Mouse (Mus musculus): Measurements from ENCODE around the gene Hhex.

DNA sequence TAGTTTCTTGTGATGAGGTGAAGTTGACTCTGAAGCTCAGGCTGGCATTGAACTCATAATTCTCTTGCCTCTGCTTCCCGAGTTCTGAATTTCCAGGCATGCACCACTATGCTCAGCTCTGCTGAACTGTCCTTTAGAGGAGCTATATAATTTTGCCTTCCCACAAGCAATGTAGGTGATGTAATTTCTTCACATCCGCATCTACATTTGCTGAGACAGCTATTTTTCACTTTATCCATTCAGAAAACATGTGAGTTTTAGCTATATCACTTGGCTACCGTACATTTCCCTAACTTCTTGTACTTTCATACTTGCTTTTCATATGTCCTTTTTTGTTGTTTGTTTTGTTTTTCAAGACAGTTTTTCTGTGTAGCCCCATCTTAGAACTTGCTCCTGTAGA lies 38.3 kb upstream of the Hhex start:
- TF ChIP-seq GATA1 (IDR thresholded peaks at IDR 0.05; ENCODE audit: borderline replicate concordance, low read length) = no peak
- no peak for TF ChIP-seq FLI1 (IDR thresholded peaks at IDR 0.05; ENCODE audit: low read length)
